Mouse (Mus musculus): ENCODE measurements around the gene Srrm4. TPM values are rescaled to one million over a fixed set of nuclear protein-coding genes. Genes with fewer than 3 reads are reported as not detected.

Srrm4 gene
- polyA plus RNA-seq, 1 experiment from 2014 or later = 4.3 TPM

DNA sequence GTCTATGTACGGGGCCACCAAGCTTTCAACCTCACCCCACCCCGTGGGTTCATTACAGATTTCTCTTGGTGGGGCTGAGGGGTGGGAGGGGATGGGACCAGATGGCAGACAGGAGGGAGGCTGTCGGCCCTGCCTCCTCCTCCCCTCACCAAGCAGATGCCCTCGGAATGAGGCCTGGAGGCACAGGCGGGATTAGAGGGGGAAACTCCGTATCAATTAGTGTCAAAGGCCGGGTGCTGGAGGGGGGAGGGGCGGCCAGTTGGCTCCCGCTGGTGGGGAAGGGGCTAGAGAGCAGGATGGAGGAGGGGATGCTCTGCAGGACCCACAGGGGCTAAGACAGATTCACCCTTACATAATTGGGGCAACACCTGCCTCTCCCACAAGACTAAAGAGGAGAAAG lies 22.0 kb downstream of the Srrm4 start:
- Histone ChIP-seq H3K4me3 (peak overlapping the region; percentile 37), H3K27ac (replicated peaks) (peak overlapping the region; percentile 67), H3K9me3 (no peaks in the 10 kb centered on the region), H3K4me1 (peaks cover 56% of the 10 kb centered on the region), H3K36me3 (replicated peaks) (no peaks in the 10 kb centered on the region), H3K27me3 (replicated peaks; ENCODE audit: low read depth, poor library complexity, severe bottlenecking) (no peaks in the 10 kb centered on the region)
- WGBS = 2% methylated on average over 9 of the region's 9 CpGs
- DNase-seq (ENCODE audit: low spot score) = peak; percentile 85

DNA sequence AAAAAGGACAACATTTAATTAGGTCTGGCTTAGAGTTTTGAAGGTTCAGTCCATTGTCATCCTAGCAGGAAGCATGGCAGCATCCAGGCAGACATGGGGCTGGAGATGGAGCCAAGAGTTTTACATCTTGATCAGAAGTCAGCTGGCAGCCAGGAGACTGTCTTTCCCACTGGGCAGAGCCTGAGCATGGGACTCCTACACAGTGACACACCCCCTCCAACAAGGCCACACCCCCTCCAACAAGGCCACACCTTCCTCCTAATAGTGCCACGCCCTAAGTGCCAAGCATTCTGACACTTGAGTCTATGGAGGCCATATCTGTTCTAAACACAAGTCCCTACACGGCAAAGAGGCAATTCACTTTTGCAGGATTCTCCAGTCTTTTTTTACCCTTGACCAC lies 23.6 kb downstream of the Srrm4 start:
- Histone ChIP-seq H3K36me3 (replicated peaks) (no peaks in the 10 kb centered on the region), H3K27me3 (replicated peaks; ENCODE audit: low read depth, poor library complexity, severe bottlenecking) (no peaks in the 10 kb centered on the region), H3K4me1 (peaks cover 42% of the 10 kb centered on the region), H3K9me3 (no peaks in the 10 kb centered on the region), H3K27ac (replicated peaks) (no peak overlapping the region), H3K4me3 (no peak overlapping the region)
- WGBS = 86% methylated on average over 2 of the region's 2 CpGs
- no peak for DNase-seq (ENCODE audit: low spot score)

GRCm38 (mm10) chr5:116567298-116567697 lies 24.3 kb downstream of the Srrm4 start:
- DNase-seq (ENCODE audit: low spot score) = no peak
- 92% methylated on average over 8 of the region's 8 CpGs for WGBS
- Histone ChIP-seq H3K36me3 (replicated peaks) (no peaks in the 10 kb centered on the region), H3K27ac (replicated peaks) (no peak overlapping the region), H3K4me3 (no peak overlapping the region), H3K4me1 (peaks cover 35% of the 10 kb centered on the region), H3K27me3 (replicated peaks; ENCODE audit: low read depth, poor library complexity, severe bottlenecking) (no peaks in the 10 kb centered on the region), H3K9me3 (no peaks in the 10 kb centered on the region)

DNA sequence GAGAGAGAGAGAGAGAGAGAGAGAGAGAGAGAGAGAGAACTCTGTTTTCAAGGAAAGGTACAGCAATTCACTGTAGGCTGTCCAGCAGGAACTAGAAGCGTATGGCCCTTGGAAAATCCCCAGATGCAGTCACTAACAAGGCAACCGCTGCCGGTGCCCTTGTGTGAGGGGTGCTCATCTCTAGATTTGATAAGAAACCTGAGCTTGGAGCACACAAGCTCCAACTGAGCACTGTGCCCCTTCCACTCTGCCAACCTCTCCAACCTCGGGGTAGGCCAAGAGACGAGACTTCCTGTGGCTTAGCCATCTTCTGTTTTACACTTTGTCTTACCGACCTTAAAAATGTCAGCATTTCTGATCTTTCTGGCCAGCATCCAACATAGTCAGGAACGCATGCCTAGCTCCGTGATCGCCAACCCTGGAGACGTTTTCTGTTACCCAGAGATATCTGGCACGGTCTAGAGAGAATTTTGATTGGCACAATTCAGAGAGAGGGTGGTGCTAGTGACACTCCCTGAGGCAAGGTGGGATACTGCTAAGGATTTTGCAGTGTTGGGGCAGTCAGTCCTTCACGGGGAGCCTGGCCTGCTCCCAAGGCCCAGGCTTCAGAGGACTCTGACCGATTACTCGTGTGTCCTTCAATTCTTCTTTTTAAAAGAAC lies 25.1 kb downstream of the Srrm4 start:
- WGBS = 83% methylated on average over 14 of the region's 14 CpGs
- Histone ChIP-seq H3K9me3 (no peaks in the 10 kb centered on the region), H3K27ac (replicated peaks) (no peak overlapping the region)

GRCm38 (mm10) chr5:116565573-116565972 lies 26.0 kb downstream of the Srrm4 start:
- Histone ChIP-seq H3K4me3 (no peak overlapping the region), H3K27ac (replicated peaks) (no peak overlapping the region), H3K27me3 (replicated peaks; ENCODE audit: low read depth, poor library complexity, severe bottlenecking) (no peaks in the 10 kb centered on the region), H3K9me3 (no peaks in the 10 kb centered on the region), H3K4me1 (peaks cover 20% of the 10 kb centered on the region), H3K36me3 (replicated peaks) (no peaks in the 10 kb centered on the region)
- WGBS = 87% methylated on average over 9 of the region's 9 CpGs
- no peak for DNase-seq (ENCODE audit: low spot score)

More for the DNA sequence above, 25.1 kb downstream of the Srrm4 start:
- no peaks in the 10 kb centered on the region for H3K27me3 ChIP-seq (replicated peaks; ENCODE audit: low read depth, poor library complexity, severe bottlenecking)
- no peaks in the 10 kb centered on the region for H3K36me3 ChIP-seq (replicated peaks)
- no peak for DNase-seq (ENCODE audit: low spot score)
- no peak overlapping the region for H3K4me3 ChIP-seq
- H3K4me1 ChIP-seq = peaks cover 29% of the 10 kb centered on the region

DNA sequence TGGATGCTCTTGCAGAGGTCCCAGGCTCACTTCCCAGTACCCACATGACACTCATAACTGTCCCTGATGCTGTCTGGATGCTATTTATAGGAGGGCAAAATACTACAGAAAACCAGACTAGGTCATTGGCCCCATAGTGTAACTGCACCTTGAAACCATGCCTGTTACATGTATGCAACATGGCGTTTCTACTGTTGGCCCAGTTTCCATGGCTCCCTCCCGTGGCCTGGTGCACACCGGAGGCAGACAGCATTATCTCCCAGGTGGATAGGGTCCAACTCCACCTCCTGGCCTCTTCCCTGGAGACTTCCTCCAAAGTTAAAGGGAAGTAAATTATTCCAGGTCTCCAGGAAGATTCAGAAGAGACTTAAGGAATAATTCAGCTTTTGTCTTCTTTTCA lies 27.2 kb downstream of the Srrm4 start:
- H3K4me3 ChIP-seq = no peak overlapping the region
- no peaks in the 10 kb centered on the region for H3K27me3 ChIP-seq (replicated peaks; ENCODE audit: low read depth, poor library complexity, severe bottlenecking)
- DNase-seq (ENCODE audit: low spot score) = no peak
- no peaks in the 10 kb centered on the region for H3K36me3 ChIP-seq (replicated peaks)
- H3K4me1 ChIP-seq = peaks cover 8% of the 10 kb centered on the region
- no peak overlapping the region for H3K27ac ChIP-seq (replicated peaks)
- WGBS = 85% methylated on average over 3 of the region's 3 CpGs
- no peaks in the 10 kb centered on the region for H3K9me3 ChIP-seq

DNA sequence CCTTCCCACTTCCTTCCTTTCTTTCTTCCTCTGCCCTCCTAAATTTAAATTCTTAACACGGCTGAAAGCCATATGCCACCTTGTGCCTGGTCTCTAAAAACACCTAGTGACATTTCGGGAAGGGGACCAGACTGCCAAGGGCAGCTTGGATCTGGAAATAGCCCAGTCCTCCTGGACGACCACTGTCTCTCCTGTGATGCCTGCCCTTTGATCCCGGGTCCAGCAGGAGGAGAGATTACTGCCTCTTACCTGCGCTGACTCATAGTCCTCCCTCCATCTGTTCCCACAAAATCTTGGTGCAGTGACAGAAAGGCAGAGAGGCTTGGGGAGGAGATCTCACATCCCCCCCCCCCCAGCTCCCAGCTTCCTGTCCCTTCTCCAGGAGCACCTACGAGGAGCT lies 27.9 kb downstream of the Srrm4 start:
- DNase-seq (ENCODE audit: low spot score) = no peak
- peaks cover 1% of the 10 kb centered on the region for H3K4me1 ChIP-seq
- no peak overlapping the region for H3K4me3 ChIP-seq
- H3K9me3 ChIP-seq = no peaks in the 10 kb centered on the region
- no peaks in the 10 kb centered on the region for H3K36me3 ChIP-seq (replicated peaks)
- WGBS = 77% methylated on average over 6 of the region's 6 CpGs
- no peaks in the 10 kb centered on the region for H3K27me3 ChIP-seq (replicated peaks; ENCODE audit: low read depth, poor library complexity, severe bottlenecking)
- H3K27ac ChIP-seq (replicated peaks) = no peak overlapping the region

DNA sequence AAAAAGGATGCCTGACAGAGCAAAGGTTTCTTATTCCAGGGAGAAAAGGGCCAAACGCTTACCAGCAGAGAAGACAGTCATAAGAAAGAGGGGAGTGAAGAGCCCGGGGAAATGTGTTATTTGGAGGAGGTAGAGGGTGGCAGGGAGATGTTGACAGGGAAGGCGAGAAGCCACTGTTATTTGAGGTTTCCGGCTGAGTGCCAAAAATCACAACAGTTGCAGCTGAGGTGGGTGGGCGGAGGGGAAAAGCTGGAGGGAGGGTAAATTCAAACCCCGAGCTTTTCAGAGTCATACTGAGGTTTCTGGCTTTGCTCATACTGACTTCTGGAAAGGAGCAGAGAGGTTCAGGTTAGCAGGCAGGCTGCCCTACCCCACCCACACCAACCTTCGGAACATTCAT lies 32.5 kb downstream of the Srrm4 start:
- H3K4me1 ChIP-seq = no peaks in the 10 kb centered on the region
- H3K4me3 ChIP-seq = no peak overlapping the region
- no peaks in the 10 kb centered on the region for H3K9me3 ChIP-seq
- H3K27me3 ChIP-seq (replicated peaks; ENCODE audit: low read depth, poor library complexity, severe bottlenecking) = no peaks in the 10 kb centered on the region
- H3K27ac ChIP-seq (replicated peaks) = no peak overlapping the region
- no peaks in the 10 kb centered on the region for H3K36me3 ChIP-seq (replicated peaks)
- DNase-seq (ENCODE audit: low spot score) = no peak
- WGBS = 85% methylated on average over 7 of the region's 7 CpGs

DNA sequence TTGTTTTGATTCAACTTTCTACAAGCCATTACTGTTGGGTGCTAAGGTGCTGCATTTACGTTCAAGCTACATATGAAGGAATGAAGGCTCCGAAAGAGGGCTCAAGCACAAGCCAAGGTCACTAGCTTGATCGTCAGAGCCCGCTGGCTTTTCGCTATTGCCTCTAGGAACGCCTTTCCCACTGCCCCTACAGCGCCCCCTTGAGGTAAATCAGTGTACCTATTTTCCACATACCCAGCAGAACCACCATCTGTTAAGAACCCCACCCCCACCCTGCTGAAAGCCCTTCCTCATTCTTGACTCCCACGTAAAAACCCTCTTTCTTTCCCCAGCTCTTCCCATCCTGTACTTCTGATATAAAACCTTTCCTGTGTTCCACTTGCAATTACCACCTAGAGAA lies 35.0 kb downstream of the Srrm4 start:
- WGBS = 46% methylated on average over 8 of the region's 8 CpGs
- DNase-seq (ENCODE audit: low spot score) = no peak
- Histone ChIP-seq H3K27ac (replicated peaks) (no peak overlapping the region), H3K36me3 (replicated peaks) (no peaks in the 10 kb centered on the region), H3K9me3 (no peaks in the 10 kb centered on the region), H3K4me3 (no peak overlapping the region), H3K4me1 (no peaks in the 10 kb centered on the region), H3K27me3 (replicated peaks; ENCODE audit: low read depth, poor library complexity, severe bottlenecking) (no peaks in the 10 kb centered on the region)

DNA sequence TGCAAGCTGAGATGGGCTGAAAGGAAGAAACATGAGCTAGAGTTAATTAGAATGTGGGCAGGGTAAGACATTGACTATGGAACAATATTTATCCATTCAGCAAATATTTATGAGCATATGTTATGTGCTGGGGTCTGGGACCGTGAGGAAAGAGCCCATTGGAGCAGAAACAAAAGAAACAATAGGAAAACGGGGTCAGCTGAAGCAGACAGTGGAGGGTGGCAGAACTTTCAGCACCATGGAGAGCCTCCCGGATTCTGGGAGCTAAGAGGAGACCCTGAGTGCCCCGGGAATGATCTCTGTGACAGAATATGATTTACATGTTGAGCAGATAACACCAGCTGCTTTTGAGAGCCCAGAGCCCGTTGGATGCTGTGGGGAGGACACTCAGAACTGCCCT lies 37.7 kb downstream of the Srrm4 start:
- Histone ChIP-seq H3K36me3 (replicated peaks) (no peaks in the 10 kb centered on the region; the same call in 1 of the 2 replicates), H3K4me3 (no peak overlapping the region), H3K4me1 (no peaks in the 10 kb centered on the region), H3K9me3 (peaks cover 4% of the 10 kb centered on the region), H3K27me3 (replicated peaks; ENCODE audit: low read depth, poor library complexity, severe bottlenecking) (no peaks in the 10 kb centered on the region), H3K27ac (replicated peaks) (no peak overlapping the region)
- WGBS = 13% methylated on average over 5 of the region's 5 CpGs
- DNase-seq (ENCODE audit: low spot score) = peak; percentile 61

DNA sequence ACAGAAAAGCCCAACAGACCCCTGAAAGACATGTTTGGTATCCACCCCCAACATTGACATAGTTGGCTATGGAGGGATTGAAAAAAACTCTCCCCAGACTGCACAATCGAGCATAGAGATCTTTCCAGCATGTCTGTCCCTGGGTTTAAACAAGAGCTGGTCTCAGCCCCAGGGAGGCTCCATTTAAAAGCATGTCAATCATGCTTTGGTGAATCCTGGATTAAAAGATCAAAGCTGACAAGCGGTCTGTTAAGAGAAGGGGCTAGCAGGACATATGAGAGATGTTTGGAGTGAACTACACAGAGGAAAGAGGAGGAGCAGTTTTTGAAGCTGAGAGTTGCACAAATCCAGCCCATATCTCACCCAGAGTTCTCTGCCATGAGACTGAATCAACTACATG lies 38.5 kb downstream of the Srrm4 start:
- Histone ChIP-seq H3K4me3 (no peak overlapping the region), H3K4me1 (no peaks in the 10 kb centered on the region), H3K36me3 (replicated peaks) (no peaks in the 10 kb centered on the region; the same call in 1 of the 2 replicates), H3K27ac (replicated peaks) (no peak overlapping the region), H3K27me3 (replicated peaks; ENCODE audit: low read depth, poor library complexity, severe bottlenecking) (no peaks in the 10 kb centered on the region), H3K9me3 (peaks cover 4% of the 10 kb centered on the region)
- WGBS = 44% methylated on average over 2 of the region's 2 CpGs
- no peak for DNase-seq (ENCODE audit: low spot score)

DNA sequence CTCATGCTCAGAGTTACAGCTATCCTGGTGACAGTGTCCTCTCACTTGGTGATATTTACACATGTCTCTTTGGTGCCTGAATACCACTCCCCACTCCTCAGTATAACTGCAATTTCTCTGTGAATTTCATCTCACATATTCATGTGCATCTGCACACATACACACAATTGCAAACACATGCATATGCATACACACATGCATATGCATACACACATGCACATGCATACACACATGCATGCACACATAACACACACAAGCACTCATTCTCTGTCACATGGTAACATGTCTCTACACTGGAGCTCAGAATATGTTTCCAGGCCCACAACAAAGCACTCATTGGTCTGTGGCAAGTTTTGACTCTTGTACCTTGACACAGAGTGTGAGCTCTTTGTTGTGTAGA lies 39.0 kb downstream of the Srrm4 start:
- H3K4me1 ChIP-seq = no peaks in the 10 kb centered on the region
- H3K4me3 ChIP-seq = no peak overlapping the region
- peaks cover 4% of the 10 kb centered on the region for H3K9me3 ChIP-seq
- no peaks in the 10 kb centered on the region; the same call in 1 of the 2 replicates for H3K36me3 ChIP-seq (replicated peaks)
- no peaks in the 10 kb centered on the region for H3K27me3 ChIP-seq (replicated peaks; ENCODE audit: low read depth, poor library complexity, severe bottlenecking)
- no peak overlapping the region for H3K27ac ChIP-seq (replicated peaks)
- DNase-seq (ENCODE audit: low spot score) = no peak

DNA sequence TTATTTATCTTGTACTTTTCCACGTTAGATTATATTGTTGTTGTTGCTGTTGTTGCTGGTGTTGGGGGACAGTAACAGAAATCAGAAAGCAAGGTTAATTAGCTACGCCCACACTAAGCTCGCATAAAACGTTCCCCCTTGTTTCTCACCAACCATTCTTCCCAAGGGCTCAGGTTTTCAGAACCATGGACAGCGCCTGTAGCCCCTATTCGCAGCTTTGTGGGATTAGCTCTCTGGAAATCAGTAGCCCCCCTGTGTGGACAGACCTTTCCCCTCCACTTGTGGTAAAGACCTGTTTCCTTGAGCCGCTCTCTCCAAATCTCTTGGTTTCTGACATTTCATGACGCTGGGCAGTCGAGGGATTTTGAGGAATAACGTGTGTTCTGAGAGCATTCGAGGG lies 45.9 kb downstream of the Srrm4 start:
- no peaks in the 10 kb centered on the region for H3K27me3 ChIP-seq (replicated peaks; ENCODE audit: low read depth, poor library complexity, severe bottlenecking)
- WGBS = 41% methylated on average over 11 of the region's 11 CpGs
- H3K4me3 ChIP-seq = no peak overlapping the region
- DNase-seq (ENCODE audit: low spot score) = peak; percentile 62
- H3K4me1 ChIP-seq = no peaks in the 10 kb centered on the region
- peaks cover 8% of the 10 kb centered on the region; the same call in 1 of the 2 replicates for H3K36me3 ChIP-seq (replicated peaks)
- H3K9me3 ChIP-seq = peaks cover 7% of the 10 kb centered on the region
- no peak overlapping the region for H3K27ac ChIP-seq (replicated peaks)

Data from embryonic facial prominence, embryonic 10.5 days (tissue).